Mouse (Mus musculus) brain, embryonic 14.5 days (tissue): Measurements from ENCODE around the gene Evi2b.

ENCODE experiments used
- CTCF ChIP-seq: fragments of 200-500 bp; IDR thresholded peaks from 2 replicates; pipeline ENCODE4 v1.5.1; 2012; ENCODE audit warnings: inconsistent platforms, mild to moderate bottlenecking, moderate library complexity, borderline replicate concordance; ENCODE audit not compliant: insufficient read depth, insufficient read length; ENCODE audit errors: extremely low read depth
- POLR2A ChIP-seq: fragments of 200-500 bp; IDR thresholded peaks from 2 replicates; pipeline ENCODE4 v1.6.1; 2012; ENCODE audit warnings: mild to moderate bottlenecking, inconsistent platforms, borderline replicate concordance; ENCODE audit not compliant: poor library complexity, insufficient read depth, insufficient read length, severe bottlenecking; ENCODE audit errors: extremely low read depth

DNA sequence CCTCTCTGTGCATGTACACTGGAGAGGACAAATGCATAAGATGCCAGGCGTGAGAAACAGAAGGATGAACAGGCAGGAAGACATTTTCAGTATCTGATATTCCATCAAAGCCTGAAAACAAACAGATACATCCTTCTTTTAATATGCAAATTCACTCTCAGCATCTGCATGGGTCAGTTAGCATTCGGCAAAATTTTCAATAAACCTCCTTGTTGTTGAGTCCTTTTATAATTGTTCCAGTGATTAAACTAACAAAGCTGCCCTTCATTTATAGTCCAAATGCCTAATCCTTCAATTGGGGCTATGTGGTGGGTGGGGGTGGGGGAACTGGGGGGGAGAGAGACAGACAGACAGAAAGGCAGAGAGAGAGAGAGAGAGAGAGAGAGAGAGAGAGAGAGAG, 20.6 kb downstream of the Evi2b start:
- TF ChIP-seq CTCF (no peak), POLR2A (no peak)
